Mouse (Mus musculus) MEL (cell line): Measurements from ENCODE around the gene Fam19a1.

Experiments used
- RCOR1 ChIP-seq: IDR thresholded peaks from 2 replicates; pipeline ENCODE4 v1.6.1; 2012; ENCODE audit warnings: low read depth, mild to moderate bottlenecking, inconsistent platforms, low read length, improper control_type of control experiment
- UBTF ChIP-seq: IDR thresholded peaks from 2 replicates; pipeline ENCODE4 v1.6.1; 2012; ENCODE audit warnings: low read depth, mild to moderate bottlenecking, inconsistent platforms, low read length, improper control_type of control experiment, moderate library complexity, borderline replicate concordance; ENCODE audit not compliant: insufficient read depth

DNA sequence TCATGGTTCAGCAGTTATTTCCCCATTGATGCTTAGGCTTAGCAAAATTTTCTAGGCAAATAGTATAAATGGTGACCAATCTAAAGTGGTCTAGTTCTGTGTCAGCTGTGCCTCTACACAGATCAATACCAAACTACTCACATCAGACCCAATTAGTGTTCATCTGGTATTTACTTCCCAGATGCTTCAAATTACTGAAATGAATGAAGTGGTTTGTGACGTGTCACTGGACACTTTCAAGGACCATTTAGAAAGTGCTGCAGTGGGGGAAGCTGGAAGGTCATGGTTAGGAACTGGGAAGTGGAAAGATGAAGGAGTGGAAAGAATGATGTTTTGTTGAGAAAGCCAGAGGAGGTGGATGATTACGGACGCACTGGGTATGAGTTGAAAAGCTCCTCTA, 139.0 kb downstream of the Fam19a1 start:
- TF ChIP-seq UBTF (no peak), RCOR1 (no peak)
